Mouse (Mus musculus) embryonic facial prominence, embryonic 13.5 days (tissue): ENCODE results near the gene Npas3. TPM values are rescaled to one million over a fixed set of nuclear protein-coding genes. Genes with fewer than 3 reads are reported as not detected.
"Not testable (repeated sequence)": the region's sequence is repeated elsewhere in the genome, so short reads cannot be mapped to it uniquely, and the experiment has no call there.

Experiments used
- ATAC-seq: fragments of 200-750 bp; cut with Nextera tagmentation; 2 replicates; pipeline ENCODE4 v1.8.0; 2017; ENCODE audit warnings: low read depth; ENCODE audit not compliant: insufficient number of reproducible peaks, insufficient read depth, low FRiP score, low TSS enrichment
- H3K27ac ChIP-seq: fragments of 300-500 bp; sonication (generic); 2 replicates; pipeline ENCODE4 v1.5.1; 2015; ENCODE audit warnings: moderate library complexity, mild to moderate bottlenecking, inconsistent platforms
- H3K27me3 ChIP-seq: fragments of 300-500 bp; sonication (generic); 2 replicates; pipeline ENCODE4 v1.6.1; 2015; ENCODE audit warnings: mild to moderate bottlenecking, inconsistent platforms
- H3K36me3 ChIP-seq: fragments of 300-500 bp; sonication (generic); 2 replicates; pipeline ENCODE4 v1.6.1; 2015; ENCODE audit warnings: mild to moderate bottlenecking, inconsistent platforms
- H3K4me1 ChIP-seq: fragments of 300-500 bp; sonication (generic); 2 replicates; pipeline ENCODE4 v1.6.1; 2015; ENCODE audit warnings: inconsistent platforms
- H3K4me2 ChIP-seq: fragments of 300-500 bp; sonication (generic); 2 replicates; pipeline ENCODE4 v1.6.1; 2015; ENCODE audit warnings: moderate library complexity, mild to moderate bottlenecking, inconsistent platforms
- H3K4me3 ChIP-seq: fragments of 300-500 bp; sonication (generic); 2 replicates; pipeline ENCODE4 v1.5.1; 2015; ENCODE audit warnings: mild to moderate bottlenecking, inconsistent platforms
- H3K9ac ChIP-seq: fragments of 300-500 bp; sonication (generic); 2 replicates; pipeline ENCODE4 v1.6.1; 2015; ENCODE audit warnings: mild to moderate bottlenecking, inconsistent platforms
- H3K9me3 ChIP-seq: fragments of 300-500 bp; sonication (generic); 2 replicates; pipeline ENCODE4 v1.6.1; 2016; ENCODE audit warnings: inconsistent platforms
- WGBS: fragments of 180-500 bp; shearing (Covaris S2); methylation state at CpG from one replicate; pipeline ENCODE4 v1.1.7; 2015; ENCODE audit warnings: mixed read lengths; 5-methylcytosine and 5-hydroxymethylcytosine counted together
- polyA plus RNA-seq: library from polyadenylated mRNA; unstranded; fragments of >200 nt; fragmentation: Nextera tagmentation; extraction: Ambion mirVana; gene quantifications from 2 replicates; pipeline ENCODE4 v1.2.1, GENCODE M21; 2015

Gene Npas3
- polyA plus RNA-seq, 1 experiment from 2014 or later: 4.3 TPM

DNA sequence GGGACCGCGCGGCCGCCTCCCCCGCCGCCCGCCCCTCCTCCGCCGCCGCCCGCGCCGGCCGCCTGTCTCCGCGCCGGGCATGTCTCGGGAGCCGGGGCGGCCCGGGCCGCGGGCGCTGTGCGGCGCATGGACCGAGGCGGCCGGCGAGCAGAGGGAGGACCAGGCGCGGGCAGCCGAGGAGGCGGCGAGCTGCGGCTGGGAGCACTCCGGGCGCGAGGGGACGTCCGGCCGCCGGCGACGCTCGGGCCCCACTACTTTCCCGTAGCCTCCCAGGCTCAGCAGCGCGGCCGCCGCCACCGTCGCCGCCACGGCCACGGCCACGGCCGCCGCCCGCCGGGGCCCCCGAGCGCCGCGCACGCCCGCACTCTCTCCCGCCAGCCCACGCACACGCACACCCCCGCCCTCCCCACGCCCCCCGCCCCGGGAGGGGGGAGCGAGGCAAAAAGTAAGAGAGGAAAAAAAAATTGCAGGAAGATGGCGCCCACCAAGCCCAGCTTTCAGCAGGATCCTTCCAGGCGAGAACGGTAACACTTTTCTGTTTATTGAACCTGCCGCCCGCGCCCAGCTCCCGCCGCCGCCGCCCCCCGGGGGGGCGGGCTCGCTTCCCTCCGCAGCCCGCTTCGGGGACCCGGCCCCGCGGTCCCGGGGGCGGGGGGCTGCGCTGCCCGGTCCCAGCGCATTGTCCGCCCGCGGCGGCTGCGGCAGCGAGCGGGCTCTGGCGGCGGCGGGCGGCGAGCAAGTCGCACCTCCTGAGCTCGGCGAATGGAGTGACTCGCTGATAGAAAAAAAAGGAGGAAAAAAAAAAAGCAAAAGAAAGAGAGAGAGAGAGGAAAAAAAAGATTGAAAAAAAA is 4.3 kb downstream of the Npas3 start:
- Histone ChIP-seq H3K9me3 (no peaks in the 10 kb centered on the region), H3K9ac (peak overlapping the region; percentile 90), H3K27me3 (peaks cover 63% of the 10 kb centered on the region), H3K4me2 (peak overlapping the region; percentile 86), H3K27ac (peak overlapping the region; percentile 90), H3K36me3 (no peaks in the 10 kb centered on the region), H3K4me3 (peak overlapping the region; percentile 74), H3K4me1 (peaks cover 23% of the 10 kb centered on the region)
- WGBS: under 1% methylated on average over 84 of the region's 115 CpGs
- ATAC-seq: peak; percentile 63

- peak overlapping the region; percentile 90; the same call in 1 of the 2 replicates for H3K27ac ChIP-seq
- H3K27me3 ChIP-seq: peaks cover 54% of the 10 kb centered on the region
- no peaks in the 10 kb centered on the region for H3K36me3 ChIP-seq
- H3K9ac ChIP-seq: peak overlapping the region; percentile 90
- H3K4me3 ChIP-seq: peak overlapping the region; percentile 74
- ATAC-seq: peak; percentile 56; the same call in 1 of the 2 replicates
- H3K9me3 ChIP-seq: no peaks in the 10 kb centered on the region
- H3K4me1 ChIP-seq: peaks cover 16% of the 10 kb centered on the region
- under 1% methylated on average over 30 of the region's 32 CpGs for WGBS
- H3K4me2 ChIP-seq: peak overlapping the region; percentile 86
Observed at GRCm38 (mm10) chr12:53253461-53254159, 5.1 kb downstream of the Npas3 start.

DNA sequence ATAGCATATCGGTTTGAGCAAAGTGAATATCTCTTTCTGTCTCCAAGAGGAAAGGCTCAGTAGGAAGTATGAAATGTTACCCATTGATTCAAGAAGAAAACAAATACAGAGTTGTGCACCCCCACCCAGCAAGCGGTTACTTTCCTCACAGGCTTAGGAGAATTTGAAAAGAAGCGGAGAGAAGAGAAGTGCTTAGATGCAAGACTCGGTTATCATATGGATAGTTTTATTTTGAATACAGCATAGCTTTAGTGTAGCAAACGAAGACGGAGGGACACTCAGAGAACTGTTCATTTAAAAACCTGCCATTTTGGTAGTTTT is 5.6 kb downstream of the Npas3 start:
- H3K27ac ChIP-seq: no peak overlapping the region
- WGBS: 6% methylated on average over 6 of the region's 6 CpGs

DNA sequence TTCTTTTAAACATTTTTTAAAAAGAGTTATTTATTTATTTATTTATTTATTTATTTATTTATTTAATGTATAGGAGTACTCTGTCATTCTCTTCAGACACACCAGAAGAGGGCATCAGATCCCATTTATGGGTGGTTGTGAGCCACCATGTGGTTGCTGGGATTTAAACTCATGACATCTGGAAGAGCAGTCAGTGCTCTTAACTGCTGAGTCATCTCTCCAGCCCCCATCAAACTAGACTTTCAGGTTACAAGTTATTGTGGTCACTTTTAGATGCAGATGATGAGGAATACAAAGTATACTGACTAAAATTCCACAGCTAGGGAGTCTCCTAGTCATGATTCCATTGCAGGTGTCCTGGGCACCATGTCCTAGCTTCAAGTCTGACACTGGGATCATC is 26.0 kb downstream of the Npas3 start:
- not testable (repeated sequence) for H3K4me3 ChIP-seq, ATAC-seq, H3K4me1 ChIP-seq, H3K9ac ChIP-seq, H3K9me3 ChIP-seq, H3K4me2 ChIP-seq, H3K27ac ChIP-seq, H3K36me3 ChIP-seq
- H3K27me3 ChIP-seq: peaks cover 37% of the 10 kb centered on the region

More for the DNA sequence above, 5.6 kb downstream of the Npas3 start:
- H3K4me2 ChIP-seq: peak overlapping the region; percentile 86
- peaks cover 12% of the 10 kb centered on the region for H3K4me1 ChIP-seq
- peaks cover 49% of the 10 kb centered on the region for H3K27me3 ChIP-seq
- no peak for ATAC-seq
- H3K9ac ChIP-seq: peak overlapping the region; percentile 90; the same call in 1 of the 2 replicates
- peak overlapping the region; percentile 74 for H3K4me3 ChIP-seq
- H3K9me3 ChIP-seq: no peaks in the 10 kb centered on the region
- H3K36me3 ChIP-seq: no peaks in the 10 kb centered on the region

GRCm38 (mm10) chr12:53277393-53277792 is 28.9 kb downstream of the Npas3 start:
- Histone ChIP-seq H3K36me3 (no peaks in the 10 kb centered on the region), H3K9ac (no peak overlapping the region), H3K27me3 (peaks cover 30% of the 10 kb centered on the region), H3K9me3 (no peaks in the 10 kb centered on the region), H3K27ac (no peak overlapping the region), H3K4me2 (no peak overlapping the region), H3K4me3 (no peak overlapping the region), H3K4me1 (no peaks in the 10 kb centered on the region)
- no peak for ATAC-seq
- 83% methylated on average over 6 of the region's 6 CpGs for WGBS

DNA sequence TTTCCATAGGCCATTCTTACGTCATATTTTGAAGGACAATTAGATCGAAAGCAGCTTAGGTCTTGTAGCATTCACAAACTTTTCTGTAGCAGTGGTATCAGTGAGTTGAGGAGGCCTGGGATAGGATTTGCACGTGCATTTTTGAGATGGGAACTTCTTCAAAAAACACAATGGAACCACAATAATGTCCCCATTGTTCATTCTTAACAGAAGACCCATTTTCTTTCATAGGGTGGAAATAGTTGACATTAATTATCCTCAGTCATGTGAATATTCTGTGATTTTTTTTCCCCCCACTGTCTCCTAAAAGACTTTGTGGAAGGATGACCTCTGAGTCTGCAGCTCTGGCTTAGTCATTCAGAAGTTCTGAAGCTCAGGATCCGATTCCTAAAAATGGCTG is 41.9 kb downstream of the Npas3 start:
- ATAC-seq: no peak
- no peaks in the 10 kb centered on the region; the same call in 1 of the 2 replicates for H3K27me3 ChIP-seq
- H3K9me3 ChIP-seq: no peaks in the 10 kb centered on the region
- no peak overlapping the region for H3K4me3 ChIP-seq
- 74% methylated on average over 4 of the region's 4 CpGs for WGBS
- no peak overlapping the region for H3K4me2 ChIP-seq
- H3K27ac ChIP-seq: no peak overlapping the region
- peaks cover 13% of the 10 kb centered on the region for H3K4me1 ChIP-seq
- no peaks in the 10 kb centered on the region for H3K36me3 ChIP-seq
- H3K9ac ChIP-seq: no peak overlapping the region

GRCm38 (mm10) chr12:53290846-53291245 is 42.4 kb downstream of the Npas3 start:
- no peaks in the 10 kb centered on the region for H3K9me3 ChIP-seq
- H3K4me3 ChIP-seq: no peak overlapping the region
- H3K4me1 ChIP-seq: peaks cover 13% of the 10 kb centered on the region
- WGBS: 92% methylated on average over 10 of the region's 10 CpGs
- H3K36me3 ChIP-seq: no peaks in the 10 kb centered on the region
- no peak for ATAC-seq
- H3K27ac ChIP-seq: no peak overlapping the region
- H3K4me2 ChIP-seq: no peak overlapping the region
- no peaks in the 10 kb centered on the region; the same call in 1 of the 2 replicates for H3K27me3 ChIP-seq
- H3K9ac ChIP-seq: no peak overlapping the region

- H3K9ac ChIP-seq: no peak overlapping the region
- no peak overlapping the region for H3K4me3 ChIP-seq
- H3K9me3 ChIP-seq: no peaks in the 10 kb centered on the region
- no peaks in the 10 kb centered on the region for H3K36me3 ChIP-seq
- no peak overlapping the region for H3K4me2 ChIP-seq
- H3K27me3 ChIP-seq: peaks cover 2% of the 10 kb centered on the region; the same call in 1 of the 2 replicates
- WGBS: 61% methylated on average over 8 of the region's 8 CpGs
- peaks cover 18% of the 10 kb centered on the region for H3K4me1 ChIP-seq
- peak overlapping the region; percentile 65; the same call in 1 of the 2 replicates for H3K27ac ChIP-seq
- ATAC-seq: no peak
Observed at GRCm38 (mm10) chr12:53292010-53292409, 43.5 kb downstream of the Npas3 start.

DNA sequence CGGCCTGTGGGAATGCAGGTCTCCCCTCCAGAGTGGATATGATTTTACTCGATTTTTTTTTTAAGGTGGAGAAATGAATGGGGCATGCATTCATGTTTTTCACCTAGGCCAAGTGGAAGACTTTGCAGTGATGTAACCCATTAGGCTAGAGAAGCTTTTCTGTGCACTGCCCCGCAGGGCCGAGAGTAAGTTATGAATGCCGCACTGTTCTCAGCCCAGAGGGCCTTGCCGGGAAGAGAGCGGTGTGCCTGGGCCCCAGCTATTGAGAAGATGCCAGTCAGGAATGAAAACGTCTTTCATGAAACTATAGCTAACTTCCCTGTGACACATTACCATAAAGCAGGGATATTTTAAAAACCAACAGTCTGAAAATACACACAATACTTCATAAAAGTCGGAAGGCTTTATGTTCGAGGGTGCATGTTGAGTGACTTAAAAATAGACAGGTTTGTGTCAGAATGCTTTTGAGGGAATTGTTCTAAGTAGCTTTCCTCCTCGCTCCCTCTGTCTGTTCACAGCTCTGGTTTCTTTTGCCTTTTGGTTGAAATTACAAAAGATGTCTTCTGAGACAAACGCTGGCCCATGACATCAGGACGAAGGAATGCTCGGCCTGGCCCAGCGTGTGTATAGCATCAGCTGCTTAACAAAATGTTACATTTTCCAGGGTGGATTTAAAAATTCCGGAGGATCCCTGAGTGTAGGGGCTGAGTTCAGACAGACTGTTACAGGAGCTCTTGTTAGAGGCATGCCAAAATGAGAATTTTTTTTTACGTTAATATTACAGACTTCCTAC is 44.2 kb downstream of the Npas3 start:
- no peak overlapping the region for H3K4me3 ChIP-seq
- WGBS: 17% methylated on average over 17 of the region's 17 CpGs
- no peak overlapping the region for H3K9ac ChIP-seq
- H3K27me3 ChIP-seq: peaks cover 2% of the 10 kb centered on the region; the same call in 1 of the 2 replicates
- no peaks in the 10 kb centered on the region for H3K9me3 ChIP-seq
- H3K4me2 ChIP-seq: peak overlapping the region; percentile 22; the same call in 1 of the 2 replicates
- H3K27ac ChIP-seq: peak overlapping the region; percentile 65
- ATAC-seq: no peak
- no peaks in the 10 kb centered on the region for H3K36me3 ChIP-seq
- peaks cover 18% of the 10 kb centered on the region for H3K4me1 ChIP-seq

GRCm38 (mm10) chr12:53294011-53294410 is 45.5 kb downstream of the Npas3 start:
- Histone ChIP-seq H3K27ac (no peak overlapping the region), H3K4me1 (peaks cover 22% of the 10 kb centered on the region), H3K36me3 (no peaks in the 10 kb centered on the region), H3K27me3 (peaks cover 2% of the 10 kb centered on the region; the same call in 1 of the 2 replicates), H3K4me3 (no peak overlapping the region), H3K4me2 (no peak overlapping the region), H3K9me3 (no peaks in the 10 kb centered on the region), H3K9ac (no peak overlapping the region)
- WGBS: 89% methylated on average over 7 of the region's 7 CpGs
- no peak for ATAC-seq

DNA sequence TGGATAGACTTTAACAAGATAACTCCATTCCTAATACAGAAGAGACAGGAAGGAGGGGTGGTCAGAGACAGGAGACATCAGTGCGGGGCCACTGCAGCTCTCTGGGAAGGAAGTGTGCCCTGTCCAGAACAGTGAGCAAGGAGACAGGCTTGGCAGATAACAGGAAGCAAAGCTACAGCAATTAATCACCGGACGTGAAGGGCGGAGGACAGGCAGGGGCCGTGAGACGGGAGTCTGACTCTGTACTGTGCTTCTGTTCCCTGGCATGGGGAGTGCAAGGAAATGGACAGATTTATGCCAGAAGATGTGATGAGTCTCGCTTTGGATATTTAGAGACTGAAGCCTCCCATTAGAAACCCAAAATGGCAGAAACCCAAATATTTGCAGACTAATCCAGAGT is 47.3 kb downstream of the Npas3 start:
- Histone ChIP-seq H3K9me3 (no peaks in the 10 kb centered on the region), H3K4me1 (peaks cover 22% of the 10 kb centered on the region), H3K4me2 (no peak overlapping the region), H3K27me3 (peaks cover 10% of the 10 kb centered on the region; the same call in 1 of the 2 replicates), H3K9ac (no peak overlapping the region), H3K4me3 (no peak overlapping the region), H3K36me3 (no peaks in the 10 kb centered on the region), H3K27ac (no peak overlapping the region)
- ATAC-seq: no peak
- WGBS: 54% methylated on average over 7 of the region's 7 CpGs
